Mouse (Mus musculus) heart, embryonic 14.5 days (tissue): ENCODE results near the gene Cenpi. TPM values are rescaled to one million over a fixed set of nuclear protein-coding genes. Genes with fewer than 3 reads are reported as not detected.

Experiments
- ATAC-seq: fragments of 200-750 bp; cut with Nextera tagmentation; 2 replicates; pipeline ENCODE4 v1.8.0; 2017; ENCODE audit warnings: low read depth, moderate TSS enrichment; ENCODE audit not compliant: insufficient number of reproducible peaks, insufficient read depth, low FRiP score
- H3K27ac ChIP-seq, 2 experiments: fragments of 200-500 bp in 1 of 2; fragments of 300-500 bp in 1 of 2; sonication (generic) in 1 of 2; replicated peaks in 1 of 2; 2 replicates each; pipeline ENCODE4 v1.5.1; 2012 to 2014; ENCODE audit warnings: low read depth in 2 of 2, low read length in 2 of 2, control low read depth in 1 of 2, mild to moderate bottlenecking in 1 of 2, mixed read lengths in 1 of 2; ENCODE audit not compliant: control insufficient read depth in 1 of 2, insufficient read depth in 1 of 2
- H3K27me3 ChIP-seq: fragments of 300-500 bp; sonication (generic); 2 replicates; pipeline ENCODE4 v1.6.1; 2014; ENCODE audit warnings: mild to moderate bottlenecking, low read length, control low read depth; ENCODE audit not compliant: control insufficient read depth, insufficient read depth
- H3K36me3 ChIP-seq: fragments of 300-500 bp; sonication (generic); 2 replicates; pipeline ENCODE4 v1.6.1; 2014; ENCODE audit warnings: mild to moderate bottlenecking, control low read depth, low read length, mixed read lengths; ENCODE audit not compliant: control insufficient read depth, insufficient read depth
- H3K4me1 ChIP-seq, 2 experiments: fragments of 200-500 bp in 1 of 2; fragments of 300-500 bp in 1 of 2; sonication (generic) in 1 of 2; 2 replicates each; pipeline ENCODE4 v1.6.1; 2012 to 2014; ENCODE audit warnings: low read length in 2 of 2, control low read depth in 1 of 2, mixed read lengths in 1 of 2; ENCODE audit not compliant: control insufficient read depth in 2 of 2, insufficient read depth in 2 of 2
- H3K4me2 ChIP-seq: fragments of 300-500 bp; sonication (generic); 2 replicates; pipeline ENCODE4 v1.6.1; 2014; ENCODE audit warnings: mild to moderate bottlenecking, low read length
- H3K4me3 ChIP-seq, 2 experiments: fragments of 200-500 bp in 1 of 2; fragments of 300-500 bp in 1 of 2; sonication (generic) in 1 of 2; 2 replicates each; pipeline ENCODE4 v1.5.1; 2012 to 2014; ENCODE audit warnings: low read length in 2 of 2, mild to moderate bottlenecking in 2 of 2, control low read depth in 1 of 2, low read depth in 1 of 2, moderate library complexity in 1 of 2; ENCODE audit not compliant: control insufficient read depth in 1 of 2, insufficient read depth in 1 of 2
- H3K9ac ChIP-seq: fragments of 300-500 bp; sonication (generic); 2 replicates; pipeline ENCODE4 v1.6.1; 2014; ENCODE audit warnings: mild to moderate bottlenecking, low read length
- H3K9me3 ChIP-seq: fragments of 300-500 bp; sonication (generic); 2 replicates; pipeline ENCODE4 v1.6.1; 2016; ENCODE audit warnings: low read length, control low read depth; ENCODE audit not compliant: control insufficient read depth
- WGBS: fragments of 180-500 bp; shearing (Covaris S2); extraction: QIAGEN DNeasy Blood & Tissue Kit; methylation state at CpG from one replicate; pipeline ENCODE4 v1.1.7; 2014; 5-methylcytosine and 5-hydroxymethylcytosine counted together
- polyA plus RNA-seq: library from polyadenylated mRNA; unstranded; fragments of >200 nt; fragmentation: Nextera tagmentation; extraction: Ambion mirVana; gene quantifications from 2 replicates; pipeline ENCODE4 v1.2.1, GENCODE M21; 2014

The Cenpi gene
- 28.7 and 31.3 TPM in 2 replicates for polyA plus RNA-seq

- H3K27me3 ChIP-seq: no peaks in the 10 kb centered on the region
- peak; percentile 94 for ATAC-seq
- H3K4me2 ChIP-seq: peak within 1 kb of the TSS; percentile 64
- H3K9me3 ChIP-seq: no peaks in the 10 kb centered on the region
- WGBS: 21% methylated on average over 36 of the region's 36 CpGs
- no peaks in the 10 kb centered on the region for H3K36me3 ChIP-seq
- H3K27ac ChIP-seq: peak within 1 kb of the TSS; percentile 47 to 70; a peak in 3 of 4 replicates
- H3K4me3 ChIP-seq: peak within 1 kb of the TSS; percentile 46 to 72
- no peaks in the 10 kb centered on the region for H3K4me1 ChIP-seq
- H3K9ac ChIP-seq: peak within 1 kb of the TSS; percentile 74
Observed at GRCm38 (mm10) chrX:134307534-134308274, at the start of gene Cenpi. Gene Cenpi (plus strand): TSS chrX:134308084.

DNA sequence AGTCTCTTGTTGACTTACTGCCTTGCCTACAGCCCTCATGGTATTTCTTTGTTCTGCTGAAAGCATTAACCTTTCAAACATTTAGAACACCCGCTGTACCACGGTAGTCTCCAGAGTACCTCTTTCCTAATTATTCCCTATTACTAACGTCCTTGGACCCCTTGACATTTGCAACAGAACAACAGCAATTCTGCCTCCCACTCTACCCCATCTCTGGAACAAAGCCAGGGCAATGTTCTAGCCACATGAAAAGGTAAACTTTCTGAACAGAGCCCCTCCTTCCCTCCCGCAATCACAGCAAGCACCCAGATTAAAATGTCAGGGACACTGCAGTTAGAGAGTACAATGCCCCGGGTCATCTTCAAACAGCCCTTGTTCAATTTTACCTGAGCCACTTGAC lies 46.7 kb upstream of the Cenpi start:
- WGBS: 80% methylated on average over 5 of the region's 5 CpGs
- Histone ChIP-seq H3K9me3 (no peaks in the 10 kb centered on the region), H3K27ac (no peak overlapping the region), H3K36me3 (peaks cover 68% of the 10 kb centered on the region), H3K27me3 (no peaks in the 10 kb centered on the region), H3K4me2 (no peak overlapping the region), H3K4me3 (no peak overlapping the region), H3K4me1 (no peaks in the 10 kb centered on the region), H3K9ac (no peak overlapping the region)
- ATAC-seq: no peak

DNA sequence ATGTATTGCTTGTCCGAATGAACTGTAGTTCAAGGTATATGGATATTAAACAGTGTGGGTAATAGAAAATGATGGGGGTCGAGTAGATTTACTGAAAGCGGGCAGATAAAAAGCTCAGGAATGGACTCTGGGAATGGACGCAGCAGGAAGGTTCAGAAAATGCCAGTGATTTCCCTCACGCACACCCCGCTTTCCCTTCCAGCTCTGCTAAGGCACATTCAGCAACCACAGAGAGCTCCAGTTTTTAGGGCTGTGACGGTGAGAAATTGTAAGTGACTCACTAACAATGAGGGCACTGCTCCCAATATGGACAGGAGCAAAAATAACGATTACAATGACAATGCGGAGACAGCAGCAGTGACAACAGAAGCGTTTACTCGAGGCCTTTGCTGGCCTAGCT lies 45.8 kb upstream of the Cenpi start:
- H3K4me3 ChIP-seq: no peak overlapping the region
- H3K36me3 ChIP-seq: peaks cover 77% of the 10 kb centered on the region
- no peak overlapping the region for H3K27ac ChIP-seq
- H3K9ac ChIP-seq: no peak overlapping the region
- ATAC-seq: no peak
- no peak overlapping the region for H3K4me2 ChIP-seq
- no peaks in the 10 kb centered on the region for H3K4me1 ChIP-seq
- WGBS: 82% methylated on average over 11 of the region's 11 CpGs
- H3K9me3 ChIP-seq: no peaks in the 10 kb centered on the region
- no peaks in the 10 kb centered on the region for H3K27me3 ChIP-seq

- Histone ChIP-seq H3K4me3 (peak overlapping the region; percentile 18 to 41), H3K27ac (peak overlapping the region; percentile 89 to 98)
- 26% methylated on average over 6 of the region's 6 CpGs for WGBS
Observed at GRCm38 (mm10) chrX:134275715-134276114, 32.2 kb upstream of the Cenpi start.

GRCm38 (mm10) chrX:134276275-134277160 lies 31.4 kb upstream of the Cenpi start, which contains the start of gene Trmt2b:
Gene Trmt2b (minus strand): TSS chrX:134276984.
- ATAC-seq: peak; percentile 80
- H3K27me3 ChIP-seq: no peaks in the 10 kb centered on the region
- H3K9ac ChIP-seq: peak within 1 kb of the TSS; percentile 58
- H3K36me3 ChIP-seq: no peaks in the 10 kb centered on the region
- peak within 1 kb of the TSS; percentile 89 to 98 for H3K27ac ChIP-seq
- peak within 1 kb of the TSS; percentile 41 to 56 for H3K4me3 ChIP-seq
- no peaks in the 10 kb centered on the region for H3K9me3 ChIP-seq
- WGBS: 16% methylated on average over 24 of the region's 26 CpGs
- H3K4me1 ChIP-seq: no peaks in the 10 kb centered on the region
- peak within 1 kb of the TSS; percentile 67 for H3K4me2 ChIP-seq

More at GRCm38 (mm10) chrX:134275715-134276114, 32.2 kb upstream of the Cenpi start:
- H3K36me3 ChIP-seq: no peaks in the 10 kb centered on the region
- H3K9ac ChIP-seq: peak overlapping the region; percentile 58
- no peak for ATAC-seq
- H3K9me3 ChIP-seq: no peaks in the 10 kb centered on the region
- no peaks in the 10 kb centered on the region for H3K4me1 ChIP-seq
- H3K27me3 ChIP-seq: no peaks in the 10 kb centered on the region
- peak overlapping the region; percentile 67 for H3K4me2 ChIP-seq

GRCm38 (mm10) chrX:134280531-134280930 lies 27.4 kb upstream of the Cenpi start:
- WGBS: 73% methylated on average over 3 of the region's 3 CpGs
- ATAC-seq: no peak
- Histone ChIP-seq H3K36me3 (no peaks in the 10 kb centered on the region), H3K4me1 (no peaks in the 10 kb centered on the region), H3K27ac (no peak overlapping the region), H3K9ac (no peak overlapping the region), H3K4me2 (no peak overlapping the region), H3K9me3 (no peaks in the 10 kb centered on the region), H3K4me3 (no peak overlapping the region), H3K27me3 (no peaks in the 10 kb centered on the region)

GRCm38 (mm10) chrX:134285102-134285501 lies 22.8 kb upstream of the Cenpi start:
- ATAC-seq: no peak
- 87% methylated on average over 2 of the region's 2 CpGs for WGBS

More at GRCm38 (mm10) chrX:134285102-134285501, 22.8 kb upstream of the Cenpi start:
- no peak overlapping the region for H3K27ac ChIP-seq
- no peaks in the 10 kb centered on the region for H3K27me3 ChIP-seq
- no peak overlapping the region for H3K4me2 ChIP-seq
- no peaks in the 10 kb centered on the region for H3K9me3 ChIP-seq
- no peak overlapping the region for H3K9ac ChIP-seq
- H3K36me3 ChIP-seq: no peaks in the 10 kb centered on the region
- H3K4me1 ChIP-seq: no peaks in the 10 kb centered on the region
- no peak overlapping the region for H3K4me3 ChIP-seq
